Mouse (Mus musculus) CH12.LX (cell line): ENCODE measurements around the gene Ermap. TPM values are rescaled to one million over a fixed set of nuclear protein-coding genes. Genes with fewer than 3 reads are reported as not detected.

Source experiments
- DNase-seq: peaks from one replicate; pipeline ENCODE4 v3.0.0-alpha.2; 2013; ENCODE audit errors: extremely low read depth
- H3K27ac ChIP-seq: 2 replicates; pipeline ENCODE4 v1.5.1; 2012; ENCODE audit warnings: low read depth, mild to moderate bottlenecking, control low read depth, moderate library complexity; ENCODE audit not compliant: insufficient read depth
- H3K27me3 ChIP-seq: replicated peaks from 2 replicates; pipeline ENCODE3; 2012; ENCODE audit warnings: inconsistent platforms
- H3K36me3 ChIP-seq, 2 experiments: replicated peaks in 1 of 2; 2 replicates each; pipeline versions ENCODE3 to v1.6.1; 2012; ENCODE audit warnings: inconsistent platforms in 1 of 2, low read length in 1 of 2, mild to moderate bottlenecking in 1 of 2, mixed read lengths in 1 of 2, moderate library complexity in 1 of 2; ENCODE audit not compliant: control insufficient read depth in 1 of 2, insufficient read depth in 1 of 2
- H3K4me1 ChIP-seq, 2 experiments: 2 replicates each; pipeline ENCODE4 v1.6.1; 2012; ENCODE audit warnings: inconsistent platforms in 1 of 2, moderate library complexity in 1 of 2; ENCODE audit not compliant: insufficient read depth in 2 of 2, control insufficient read depth in 1 of 2
- H3K4me2 ChIP-seq: 2 replicates; pipeline ENCODE4 v1.6.1; 2012; ENCODE audit warnings: low read depth, mild to moderate bottlenecking, control low read depth; ENCODE audit not compliant: poor library complexity, insufficient read depth, severe bottlenecking
- H3K4me3 ChIP-seq, 3 experiments: fragments of 150-350 bp in 1 of 3; sonication (generic) in 1 of 3; replicated peaks in 1 of 3; 2 replicates each; pipeline versions ENCODE3 to v1.5.1; 2011 to 2012; ENCODE audit warnings: low read depth in 2 of 3, low read length in 2 of 3, mild to moderate bottlenecking in 2 of 3, moderate library complexity in 2 of 3, control low read depth in 1 of 3, improper control_type of control experiment in 1 of 3, inconsistent platforms in 1 of 3, mixed read lengths in 1 of 3; ENCODE audit not compliant: poor library complexity in 1 of 3
- H3K79me2 ChIP-seq: replicated peaks from 2 replicates; pipeline ENCODE4 v1.6.1; 2012; ENCODE audit warnings: mild to moderate bottlenecking, moderate library complexity; ENCODE audit not compliant: control insufficient read depth, poor library complexity, insufficient read depth, severe bottlenecking; ENCODE audit errors: extremely low read depth
- H3K9ac ChIP-seq: 2 replicates; pipeline ENCODE4 v1.6.1; 2012; ENCODE audit warnings: low read depth, mild to moderate bottlenecking, control low read depth, moderate library complexity; ENCODE audit not compliant: insufficient read depth
- H3K9me3 ChIP-seq: replicated peaks from 2 replicates; pipeline ENCODE3; 2012; ENCODE audit warnings: low read length, inconsistent platforms, mixed read lengths
- BHLHE40 ChIP-seq: IDR thresholded peaks from 2 replicates; pipeline ENCODE4 v1.6.1; 2011; ENCODE audit warnings: mild to moderate bottlenecking, low read depth, low read length, improper control_type of control experiment
- CHD1 ChIP-seq: IDR thresholded peaks from 2 replicates; pipeline ENCODE4 v1.6.1; 2012; ENCODE audit warnings: low read depth, low read length, improper control_type of control experiment, inconsistent platforms
- CTCF ChIP-seq, 2 experiments: IDR thresholded peaks in 1 of 2; conservative IDR thresholded peaks in 1 of 2; 2 replicates each; pipeline ENCODE4 v1.5.1; 2011 to 2012; ENCODE audit warnings: low read depth in 2 of 2, low read length in 2 of 2, improper control_type of control experiment in 1 of 2, inconsistent platforms in 1 of 2, mild to moderate bottlenecking in 1 of 2, moderate library complexity in 1 of 2
- EP300 ChIP-seq: IDR thresholded peaks from 2 replicates; pipeline ENCODE4 v1.6.1; 2011; ENCODE audit warnings: low read length, improper control_type of control experiment
- JUN ChIP-seq: IDR thresholded peaks from 2 replicates; pipeline ENCODE4 v1.6.1; 2011; ENCODE audit warnings: low read depth, mild to moderate bottlenecking, low read length, improper control_type of control experiment, moderate library complexity; ENCODE audit not compliant: insufficient read depth
- KAT2A ChIP-seq: IDR thresholded peaks from 2 replicates; pipeline ENCODE4 v1.6.1; 2012; ENCODE audit warnings: low read length, improper control_type of control experiment, inconsistent platforms; ENCODE audit not compliant: insufficient replicate concordance
- MAFK ChIP-seq: IDR thresholded peaks from 2 replicates; pipeline ENCODE4 v1.6.1; 2011; ENCODE audit warnings: low read length, improper control_type of control experiment; ENCODE audit not compliant: insufficient replicate concordance
- MAX ChIP-seq: IDR thresholded peaks from 2 replicates; pipeline ENCODE4 v1.6.1; 2011; ENCODE audit warnings: low read length, improper control_type of control experiment
- MEF2A ChIP-seq: IDR thresholded peaks from 2 replicates; pipeline ENCODE4 v1.6.1; 2014; ENCODE audit warnings: low read depth, mild to moderate bottlenecking, inconsistent platforms, low read length, improper control_type of control experiment, borderline replicate concordance
- MYC ChIP-seq: IDR thresholded peaks from 2 replicates; pipeline ENCODE4 v1.6.1; 2011; ENCODE audit warnings: low read depth, mild to moderate bottlenecking, improper control_type of control experiment, low read length
- NRF1 ChIP-seq: IDR thresholded peaks from 2 replicates; pipeline ENCODE4 v1.6.1; 2014; ENCODE audit warnings: low read depth, mild to moderate bottlenecking, inconsistent platforms, low read length, improper control_type of control experiment, moderate library complexity
- PAX5 ChIP-seq: IDR thresholded peaks from 2 replicates; pipeline ENCODE4 v1.6.1; 2012; ENCODE audit warnings: low read length, inconsistent platforms, mixed read lengths
- POLR2AphosphoS2 ChIP-seq: IDR thresholded peaks from 2 replicates; pipeline ENCODE4 v1.6.1; 2011; ENCODE audit warnings: low read depth, low read length, improper control_type of control experiment
- RAD21 ChIP-seq: IDR thresholded peaks from 2 replicates; pipeline ENCODE4 v1.6.1; 2011; ENCODE audit warnings: low read depth, mild to moderate bottlenecking, low read length, improper control_type of control experiment, moderate library complexity
- SMC3 ChIP-seq: IDR thresholded peaks from 2 replicates; pipeline ENCODE4 v1.6.1; 2011; ENCODE audit warnings: low read depth, low read length, improper control_type of control experiment
- UBTF ChIP-seq: IDR thresholded peaks from 2 replicates; pipeline ENCODE4 v1.6.1; 2012; ENCODE audit warnings: low read depth, mild to moderate bottlenecking, inconsistent platforms, low read length, improper control_type of control experiment, moderate library complexity
- USF1 ChIP-seq: IDR thresholded peaks from 2 replicates; pipeline ENCODE4 v1.6.1; 2014; ENCODE audit warnings: low read depth, mild to moderate bottlenecking, inconsistent platforms, low read length, improper control_type of control experiment
- ZC3H11A ChIP-seq: IDR thresholded peaks from 2 replicates; pipeline ENCODE4 v1.6.1; 2012; ENCODE audit warnings: low read depth, mild to moderate bottlenecking, inconsistent platforms, low read length, improper control_type of control experiment
- ZKSCAN1 ChIP-seq: IDR thresholded peaks from 2 replicates; pipeline ENCODE4 v1.6.1; 2012; ENCODE audit warnings: low read depth, inconsistent platforms, low read length, improper control_type of control experiment, borderline replicate concordance
- ZMIZ1 ChIP-seq: IDR thresholded peaks from 2 replicates; pipeline ENCODE4 v1.6.1; 2012; ENCODE audit warnings: low read depth, mild to moderate bottlenecking, inconsistent platforms, low read length, improper control_type of control experiment
- ZNF384 ChIP-seq: IDR thresholded peaks from 2 replicates; pipeline ENCODE4 v1.6.1; 2012; ENCODE audit warnings: low read depth, low read length, improper control_type of control experiment, inconsistent platforms
- dilution Hi-C: fragments of 300-500 bp; cut with MboI; formaldehyde crosslinking; loops from 2 replicates; pipeline ENCODE4 v1.14.3; 2020; ENCODE audit warnings: low sequenced_read_pairs; ENCODE audit not compliant: extremely low pct_unique_long_range_greater_than_20kb, extremely low pct_ligation_motif_present
- in situ Hi-C: fragments of 300-500 bp; cut with MboI; formaldehyde crosslinking; loops from 3 replicates; pipeline ENCODE4 v1.14.3; 2019; ENCODE audit warnings: low sequenced_read_pairs, low pct_ligation_motif_present, low pct_unique_long_range_greater_than_20kb, mixed read lengths
- polyA plus RNA-seq: library from polyadenylated mRNA; unstranded; fragments of >175 nt; gene quantifications from 2 replicates; pipeline ENCODE4 v1.2.1, GENCODE M21; 2012; ENCODE audit warnings: low read depth; ENCODE audit not compliant: insufficient read length
- total RNA-seq, 2 experiments: library from RNA; depleted of rRNA; stranded (reverse); fragments of 300-350 nt in 1 of 2; fragments of >200 nt in 1 of 2; gene quantifications; 2 replicates each; pipeline ENCODE4 v1.2.3; 2012 to 2014

The Ermap gene
- total RNA-seq (2012; rRNA removed): not detected in 2 replicates
- total RNA-seq (2014; rRNA removed): not detected in 2 replicates
- polyA plus RNA-seq: 0.23 TPM in 1 of 2 replicates, not detected in the other

- no peak within 1 kb of the TSS for H3K4me3 ChIP-seq
- TF ChIP-seq USF1 (no peak), MYC (no peak), CTCF (conservative IDR thresholded peaks at IDR 0.05 in 1 of 2, IDR thresholded peaks at IDR 0.05 in 1 of 2; ENCODE audit: low read depth in 2 of 2, low read length in 2 of 2) (no peak), MAX (no peak), MAFK (no peak), KAT2A (no peak), JUN (no peak), NRF1 (no peak), BHLHE40 (no peak), EP300 (no peak), MEF2A (no peak), ZNF384 (no peak), ZMIZ1 (no peak), CHD1 (no peak), POLR2AphosphoS2 (no peak), ZC3H11A (no peak), ZKSCAN1 (no peak), UBTF (no peak), RAD21 (no peak)
- TF ChIP-seq, all 38 proteins: peak for 0
- H3K27ac ChIP-seq: no peak within 1 kb of the TSS
- no peaks in the 10 kb centered on the region for H3K9me3 ChIP-seq
- H3K4me1 ChIP-seq: peaks cover 0 to 1% of the 10 kb centered on the region in 2 experiments; a peak in 1 of 4 replicates
- no peak within 1 kb of the TSS for H3K4me2 ChIP-seq
- H3K36me3 ChIP-seq: no peaks in the 10 kb centered on the region
- peaks cover 14% of the 10 kb centered on the region for H3K27me3 ChIP-seq
- dilution Hi-C loops: no loop called here
- in situ Hi-C loops: no loop called here
- no peak within 1 kb of the TSS for H3K9ac ChIP-seq
- DNase-seq: no peak
- no peaks in the 10 kb centered on the region for H3K79me2 ChIP-seq
Measured at GRCm38 (mm10) chr4:119189864-119190263, at the start of gene Ermap. Ermap (minus strand) TSS chr4:119190011.

- TF ChIP-seq CTCF (conservative IDR thresholded peaks at IDR 0.05 in 1 of 2, IDR thresholded peaks at IDR 0.05 in 1 of 2; ENCODE audit: low read depth in 2 of 2, low read length in 2 of 2) (peak; percentile 82 to 91), PAX5 (no peak), ZMIZ1 (no peak), RAD21 (peak; percentile 48), SMC3 (peak; percentile 46), MYC (no peak), USF1 (no peak)
- dilution Hi-C loops (no loop called here), in situ Hi-C loops (no loop called here)
- Histone ChIP-seq H3K79me2 (no peaks in the 10 kb centered on the region), H3K4me3 (no peak overlapping the region), H3K9me3 (no peaks in the 10 kb centered on the region), H3K27me3 (no peaks in the 10 kb centered on the region), H3K36me3 (peaks cover 17 to 73% of the 10 kb centered on the region in 2 experiments), H3K27ac (no peak overlapping the region), H3K4me2 (no peak overlapping the region), H3K9ac (no peak overlapping the region), H3K4me1 (peaks cover 6 to 47% of the 10 kb centered on the region in 2 experiments)
- DNase-seq: peak; percentile 72
Measured at GRCm38 (mm10) chr4:119239181-119239682, 49.4 kb upstream of the Ermap start.
